Mouse (Mus musculus): ENCODE measurements around the gene Slc2a6.

Gene Slc2a6

DNA sequence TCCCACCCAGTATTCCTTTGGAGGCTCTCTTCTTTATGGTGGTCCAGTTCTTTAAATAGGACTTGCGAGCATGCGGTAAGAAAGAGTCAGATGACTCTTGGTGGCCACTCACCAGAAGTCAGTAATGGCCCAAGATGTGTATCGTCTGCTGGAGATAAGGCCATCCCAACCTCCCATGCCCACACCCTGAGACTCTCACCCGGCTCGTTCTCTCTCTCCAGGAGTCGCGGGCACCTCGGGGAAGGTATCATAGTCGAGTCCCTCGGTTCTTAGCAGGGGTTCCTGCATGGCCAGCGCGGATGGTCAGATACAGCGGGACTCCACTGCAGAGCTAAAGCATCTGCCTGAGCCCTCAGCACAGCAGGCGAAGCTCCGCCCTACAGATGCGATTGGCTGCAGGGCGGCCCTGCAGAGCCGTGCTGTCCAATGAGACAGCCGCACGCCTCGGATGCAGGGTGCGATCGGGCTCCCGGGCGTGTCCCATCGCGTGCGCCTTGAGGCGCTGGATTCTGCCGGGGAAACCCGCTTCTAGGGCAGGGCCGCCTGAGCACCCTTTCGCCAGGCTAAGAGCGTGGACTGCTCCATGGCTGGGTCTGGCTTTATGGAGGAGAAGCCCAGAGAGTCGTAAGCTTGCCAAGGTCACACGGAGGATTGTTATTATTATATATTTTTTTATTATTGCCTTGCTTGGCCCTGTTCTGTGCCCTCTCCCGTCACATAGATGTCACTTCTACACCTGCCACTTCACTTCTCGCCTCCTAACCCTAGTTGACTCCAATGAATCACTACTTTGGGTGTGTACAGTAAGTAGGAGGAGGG, at the start of gene Slc2a6:
Slc2a6 (minus strand) TSS at position 381 of the 819 bp plus-strand sequence.
- peak; percentile 90 for DNase-seq (ENCODE audit: low read depth, low spot score)

DNA sequence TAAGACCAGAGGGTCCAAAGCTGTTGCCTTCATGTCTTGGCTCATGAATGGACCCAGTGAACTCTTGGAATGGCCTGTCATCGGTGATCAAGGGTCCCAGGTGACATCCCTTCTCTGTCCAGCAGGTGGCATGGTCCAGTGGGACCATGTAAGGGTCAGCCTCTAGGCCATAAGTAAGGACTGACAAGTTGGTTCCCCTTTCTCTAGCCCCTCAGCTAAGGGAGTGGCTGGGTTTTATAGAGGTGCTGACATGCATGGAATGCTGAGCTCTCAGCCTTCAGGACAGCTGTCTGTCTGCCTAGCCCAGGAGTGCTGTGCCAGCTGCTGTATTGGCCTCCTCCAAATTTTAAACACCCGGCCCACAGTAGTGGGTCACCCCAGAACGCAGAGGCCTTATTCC, 47.7 kb upstream of the Slc2a6 start:
- DNase-seq (ENCODE audit: low read depth, low spot score): no peak

DNA sequence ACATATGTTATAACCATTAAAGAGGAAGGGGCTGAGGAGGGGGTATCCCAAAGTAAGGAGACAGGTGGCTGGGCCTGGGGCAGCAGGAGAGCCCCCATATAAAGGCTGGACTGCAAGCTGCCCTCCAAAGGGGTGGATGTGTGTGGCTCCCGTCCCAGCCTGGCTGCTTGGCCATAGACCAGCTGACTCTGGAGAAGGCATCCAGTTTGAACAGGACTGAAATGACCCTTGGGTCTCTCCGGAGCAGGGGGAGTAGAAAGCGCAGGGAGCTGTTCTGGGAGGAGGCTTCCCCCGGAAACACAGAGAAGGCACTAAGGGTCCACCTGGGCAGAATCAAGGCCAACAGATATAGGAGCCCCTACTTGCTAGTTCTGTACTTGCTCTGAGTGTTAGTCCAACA, 47.0 kb upstream of the Slc2a6 start:
- DNase-seq (ENCODE audit: low read depth, low spot score): no peak

DNA sequence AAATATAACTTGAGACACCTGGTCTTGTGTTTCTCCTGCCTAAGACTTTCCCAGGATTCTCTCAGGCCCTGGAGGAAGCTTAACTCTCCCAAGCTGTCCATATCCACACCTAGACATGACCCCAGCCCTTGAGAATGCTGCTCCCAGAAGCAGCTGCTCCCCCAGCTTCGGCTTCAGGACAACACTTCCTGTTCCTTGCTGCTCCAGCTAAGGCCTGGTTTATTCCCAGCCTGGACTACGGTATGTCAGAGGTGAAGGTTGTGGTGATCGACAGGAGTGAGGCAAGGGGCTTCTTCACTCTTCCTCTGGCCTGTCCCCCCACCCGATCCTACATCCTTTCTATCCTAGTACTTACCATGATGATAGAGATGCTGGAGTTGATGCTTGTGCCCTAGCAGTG, 45.6 kb upstream of the Slc2a6 start:
- DNase-seq (ENCODE audit: low read depth, low spot score): no peak

DNA sequence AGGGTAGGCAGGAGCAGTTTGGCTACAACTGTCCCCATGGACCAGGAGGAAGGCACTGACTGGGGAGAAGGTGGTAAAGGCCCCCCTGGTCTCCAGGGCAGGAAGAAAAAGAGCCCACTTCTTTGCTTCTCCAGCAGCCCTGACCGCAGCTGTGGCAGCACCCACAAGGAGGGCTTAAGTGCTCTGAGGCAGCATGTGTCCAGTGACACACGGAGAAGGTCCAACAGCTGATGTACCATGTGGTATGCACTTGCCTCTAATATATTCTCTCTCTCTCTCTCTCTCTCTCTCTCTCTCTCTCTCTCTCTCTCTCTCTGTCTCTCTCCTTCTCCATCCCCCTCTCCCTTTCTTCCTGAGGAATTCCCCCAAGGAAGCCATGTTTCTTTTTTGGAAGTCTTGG, 44.2 kb upstream of the Slc2a6 start, which contains the start of gene Mymk:
Mymk (minus strand) TSS at position 202 of the 400 bp plus-strand sequence.
- DNase-seq (ENCODE audit: low read depth, low spot score): no peak

DNA sequence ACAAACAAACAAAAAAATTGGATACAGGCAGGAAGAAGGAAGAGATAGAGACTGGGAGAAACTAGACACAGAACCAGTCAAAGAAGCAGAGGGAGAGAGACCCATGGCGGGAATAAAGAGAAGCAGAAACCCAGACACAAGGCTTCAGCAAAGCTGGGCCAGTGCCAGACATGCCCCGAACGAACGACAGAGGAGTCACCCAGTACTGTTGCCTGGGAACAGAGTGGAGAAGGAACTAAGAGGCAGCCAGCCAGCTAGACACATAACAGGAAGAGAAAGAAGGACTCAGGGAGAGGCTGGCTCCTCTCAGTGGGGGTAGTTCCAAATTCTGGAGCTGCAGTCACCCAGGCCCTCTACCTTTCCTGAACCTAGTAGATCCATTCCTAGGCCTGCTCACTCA, 43.3 kb upstream of the Slc2a6 start:
- DNase-seq (ENCODE audit: low read depth, low spot score): peak; percentile 87

DNA sequence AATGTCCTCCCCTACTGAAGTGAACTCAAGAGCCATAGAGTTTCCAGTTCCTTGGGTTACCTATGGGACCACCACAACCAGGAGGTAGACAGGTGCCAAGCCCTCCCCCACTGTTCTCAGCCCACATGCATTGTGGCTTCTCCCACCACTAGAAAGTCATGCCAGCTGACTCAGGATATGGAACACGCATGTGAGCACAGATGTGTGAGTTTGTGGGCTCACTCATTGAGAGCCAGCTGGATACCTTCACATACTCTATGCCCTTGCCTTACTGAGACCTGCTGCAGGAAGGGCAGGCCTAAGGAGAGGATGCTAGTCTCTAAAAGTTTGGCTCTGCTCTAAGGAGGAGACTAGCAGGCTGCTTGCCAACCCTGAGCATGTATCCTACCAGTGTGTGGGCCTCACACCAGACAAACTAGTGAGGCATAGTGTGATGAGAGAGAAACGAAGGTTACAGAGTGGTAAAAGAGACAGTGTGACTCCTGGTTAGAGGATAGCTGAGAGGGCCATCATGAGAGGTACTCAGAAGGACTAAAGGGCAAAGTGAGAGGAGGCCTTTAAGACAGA, 42.5 kb upstream of the Slc2a6 start:
- no peak for DNase-seq (ENCODE audit: low read depth, low spot score)

DNA sequence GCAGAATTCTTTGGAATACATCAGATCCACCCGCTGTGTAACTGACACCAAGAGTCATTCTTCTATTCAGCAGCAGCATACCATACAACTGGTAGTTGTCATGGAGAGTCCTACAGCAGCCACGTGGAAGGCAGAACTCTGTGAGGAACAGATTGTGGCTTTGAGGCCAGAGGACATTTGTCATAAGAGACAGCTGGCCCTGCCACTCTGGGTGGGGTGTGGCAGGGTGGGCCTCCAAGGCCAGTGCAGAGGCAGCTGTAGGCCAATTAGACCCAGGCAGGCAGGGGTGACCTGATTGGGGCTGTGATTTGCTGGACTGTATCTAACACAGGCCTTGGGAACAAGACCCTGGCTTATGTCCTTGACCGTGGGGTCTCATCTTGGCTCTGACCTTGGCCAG, 41.8 kb upstream of the Slc2a6 start:
- no peak for DNase-seq (ENCODE audit: low read depth, low spot score)

DNA sequence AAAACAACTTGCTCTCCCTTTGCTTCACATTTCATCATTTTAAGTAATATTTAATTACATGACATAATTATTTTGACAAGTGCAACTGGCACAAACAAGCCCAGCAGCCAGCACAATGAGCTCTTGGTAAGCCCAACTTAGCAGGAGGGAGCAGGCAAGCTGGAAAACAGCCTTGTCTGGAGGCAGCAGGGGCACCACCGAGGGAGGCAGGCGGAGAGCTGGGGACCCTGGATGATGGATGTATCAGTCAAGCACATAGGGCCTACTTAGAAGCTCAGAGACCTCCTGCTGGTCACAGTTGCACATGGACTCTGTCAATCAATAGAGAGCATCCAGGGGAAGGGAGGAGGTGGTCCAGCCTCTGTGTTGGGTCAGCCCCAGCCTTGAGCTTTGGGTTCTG, 40.2 kb upstream of the Slc2a6 start:
- DNase-seq (ENCODE audit: low read depth, low spot score): no peak

DNA sequence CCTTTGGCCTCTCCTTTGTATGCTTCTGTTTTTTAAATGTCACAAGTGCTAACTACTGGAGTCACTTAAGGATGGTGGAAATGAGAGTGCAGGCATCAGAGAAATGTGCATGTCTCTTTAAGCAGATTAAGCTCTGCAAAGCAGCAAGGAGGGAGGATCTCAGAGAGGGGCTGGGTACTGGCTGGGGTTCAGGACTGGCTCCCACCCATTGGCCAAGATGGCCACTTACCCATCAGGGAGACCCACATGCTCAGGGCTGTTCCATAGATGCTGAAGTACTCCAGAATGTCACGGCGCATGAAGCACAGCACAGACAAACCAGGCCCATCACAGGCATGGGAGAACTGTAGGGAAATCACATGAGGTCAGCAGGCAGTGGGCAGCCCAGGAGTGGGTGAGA, 39.3 kb upstream of the Slc2a6 start:
- no peak for DNase-seq (ENCODE audit: low read depth, low spot score)

DNA sequence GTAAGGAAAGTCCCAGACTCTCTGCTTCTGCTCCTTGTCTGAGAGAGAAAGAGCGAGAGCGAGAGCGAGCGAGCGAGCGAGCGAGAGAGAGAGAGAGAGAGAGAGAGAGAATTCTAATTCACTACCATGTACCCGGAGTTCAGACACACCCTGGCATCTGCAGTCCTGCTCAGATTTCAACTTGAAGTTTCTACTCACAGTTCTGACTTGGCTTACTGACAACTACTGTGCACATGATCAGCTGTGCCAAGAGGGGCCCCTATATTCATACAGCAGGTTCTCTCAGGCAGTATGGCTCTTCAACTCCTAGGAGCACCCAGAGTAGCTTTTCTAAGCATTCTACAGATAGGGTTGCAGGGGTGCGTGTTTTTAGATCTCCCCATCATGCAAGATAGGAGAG, 31.4 kb upstream of the Slc2a6 start:
- DNase-seq (ENCODE audit: low read depth, low spot score): no peak

DNA sequence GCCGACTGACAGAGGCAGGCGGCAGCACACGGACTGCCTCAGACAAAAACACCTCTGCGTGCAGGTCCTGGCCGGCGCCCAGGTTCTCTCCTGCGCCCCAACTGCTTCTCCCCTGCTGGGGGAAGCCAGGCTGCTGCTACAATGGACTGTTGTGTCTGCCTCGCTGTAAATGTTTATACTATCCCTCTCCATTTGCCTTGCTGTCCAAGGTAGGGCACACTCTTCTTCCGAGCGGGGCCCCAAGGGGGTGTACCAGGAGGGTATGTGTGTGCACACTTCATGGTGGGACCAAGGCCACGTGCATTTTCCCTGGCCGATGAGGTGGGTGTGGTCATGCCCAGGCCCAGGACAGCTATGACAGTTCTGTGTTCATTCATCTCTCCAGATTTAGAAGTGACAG, 31.0 kb upstream of the Slc2a6 start:
- no peak for DNase-seq (ENCODE audit: low read depth, low spot score)

DNA sequence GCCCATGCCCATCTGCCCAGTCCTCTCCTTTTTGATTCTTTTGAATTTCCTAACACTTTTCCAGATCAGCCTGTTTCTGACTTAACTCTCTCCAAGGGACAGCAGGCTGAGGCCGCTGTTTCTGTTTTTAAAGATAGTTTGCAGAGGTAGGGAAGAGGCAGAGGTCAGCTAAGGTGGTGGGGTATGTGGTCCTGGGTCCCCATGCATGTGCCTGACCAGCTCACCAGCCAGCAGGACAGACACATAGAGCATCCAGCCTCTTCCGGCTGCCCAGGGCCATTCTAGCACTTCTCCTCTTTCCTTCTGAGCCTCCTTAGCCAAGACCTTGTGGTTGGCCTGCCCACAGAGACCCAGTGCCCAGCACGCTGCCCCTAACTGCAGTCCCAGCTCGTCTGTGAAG, 30.5 kb upstream of the Slc2a6 start:
- no peak for DNase-seq (ENCODE audit: low read depth, low spot score)

DNA sequence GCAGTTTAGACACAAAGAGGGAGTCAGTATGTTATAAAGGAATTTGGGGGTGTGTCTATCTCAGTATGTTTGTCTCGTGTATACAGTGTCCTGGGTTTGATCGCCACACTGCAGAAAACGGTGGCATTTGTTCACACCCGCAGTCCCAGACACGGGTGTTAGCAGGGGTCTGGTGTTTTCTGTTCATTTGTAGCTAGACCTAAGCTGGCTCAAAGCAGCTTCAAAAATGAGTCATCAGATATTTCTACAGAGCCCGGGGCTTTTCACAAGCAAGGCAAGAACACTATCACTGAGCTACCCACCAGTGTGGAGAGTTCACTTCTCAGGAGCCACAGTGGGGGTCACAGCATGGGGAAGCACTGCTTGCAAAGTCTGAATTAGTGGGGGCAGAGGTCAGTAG, 21.6 kb upstream of the Slc2a6 start:
- DNase-seq (ENCODE audit: low read depth, low spot score): no peak

DNA sequence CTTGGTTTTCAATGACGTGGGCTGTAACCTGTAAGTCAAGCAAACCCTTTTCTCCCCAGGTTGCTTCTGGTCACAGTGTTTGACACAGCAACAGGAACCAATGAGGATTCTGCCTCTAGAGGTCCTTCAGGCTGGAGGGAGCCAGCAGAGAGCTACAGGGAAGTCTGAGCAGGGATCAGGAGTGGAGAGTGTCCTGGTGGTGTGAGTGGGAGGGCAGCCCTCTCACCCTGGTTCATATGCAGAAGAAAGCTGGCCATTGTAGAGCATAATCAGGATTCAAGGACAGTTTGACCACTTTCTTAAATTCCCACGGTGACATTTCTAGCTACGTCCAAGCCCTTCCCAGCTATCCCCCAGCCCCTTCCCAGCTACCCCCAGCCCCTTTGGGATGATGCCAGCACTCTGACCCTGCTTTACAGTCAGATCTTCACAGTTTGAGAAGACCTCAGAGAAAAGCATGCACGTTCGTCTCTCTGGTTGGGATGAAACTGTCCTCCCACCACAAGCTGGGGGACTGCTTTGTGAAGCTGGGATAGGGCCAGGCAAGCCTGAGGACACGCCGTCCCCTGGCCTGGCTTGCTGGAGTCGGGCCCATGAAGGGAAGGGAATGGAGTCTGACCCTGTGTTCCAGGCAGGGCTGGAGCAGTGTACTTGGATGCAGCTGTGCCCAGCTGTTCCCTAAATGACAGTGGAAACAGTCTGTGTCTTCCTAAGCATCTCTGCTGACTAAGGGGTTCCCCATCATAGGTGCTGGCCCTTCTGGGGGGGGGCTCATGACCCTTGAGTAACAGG, 18.4 kb upstream of the Slc2a6 start:
- DNase-seq (ENCODE audit: low read depth, low spot score): no peak

DNA sequence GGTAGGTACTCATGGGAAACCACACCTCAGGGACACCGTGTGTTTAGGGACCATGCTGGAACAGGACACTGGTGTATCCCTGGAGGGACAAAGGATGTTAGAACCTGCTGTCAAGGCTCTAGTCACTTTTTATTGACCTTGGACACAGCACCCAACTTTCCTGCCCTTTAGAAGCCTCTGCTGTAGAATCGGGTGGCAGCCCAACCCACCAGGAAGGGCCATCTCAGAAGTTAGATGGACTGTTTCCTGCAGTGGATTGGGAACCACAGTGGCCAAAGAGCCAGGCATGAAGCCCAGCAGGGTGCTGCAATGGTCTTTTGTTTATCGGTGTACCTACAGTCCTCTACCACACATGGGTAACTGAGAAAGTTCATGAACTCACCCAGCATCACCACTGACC, 16.8 kb upstream of the Slc2a6 start:
- DNase-seq (ENCODE audit: low read depth, low spot score): no peak

DNA sequence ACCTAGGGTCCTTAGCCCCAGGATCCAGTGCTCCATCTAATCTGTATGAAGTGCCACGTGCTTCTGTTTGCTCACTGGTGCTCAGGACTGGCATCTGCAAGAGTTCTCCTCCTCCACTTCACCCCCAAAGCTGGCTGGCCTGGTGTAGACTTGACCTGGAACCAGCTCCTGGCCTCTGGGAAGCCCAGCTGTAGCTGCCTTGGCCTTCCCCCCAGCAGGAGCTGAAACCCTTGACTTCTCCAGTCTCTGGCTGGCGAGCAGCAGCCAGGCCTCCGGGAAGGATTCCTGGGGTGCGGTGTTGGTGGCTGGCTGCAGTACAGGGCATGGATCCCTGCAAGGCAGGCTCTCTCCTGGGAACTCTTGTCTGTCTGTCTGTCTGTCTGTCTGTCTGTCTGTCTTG, 16.4 kb upstream of the Slc2a6 start:
- no peak for DNase-seq (ENCODE audit: low read depth, low spot score)

DNA sequence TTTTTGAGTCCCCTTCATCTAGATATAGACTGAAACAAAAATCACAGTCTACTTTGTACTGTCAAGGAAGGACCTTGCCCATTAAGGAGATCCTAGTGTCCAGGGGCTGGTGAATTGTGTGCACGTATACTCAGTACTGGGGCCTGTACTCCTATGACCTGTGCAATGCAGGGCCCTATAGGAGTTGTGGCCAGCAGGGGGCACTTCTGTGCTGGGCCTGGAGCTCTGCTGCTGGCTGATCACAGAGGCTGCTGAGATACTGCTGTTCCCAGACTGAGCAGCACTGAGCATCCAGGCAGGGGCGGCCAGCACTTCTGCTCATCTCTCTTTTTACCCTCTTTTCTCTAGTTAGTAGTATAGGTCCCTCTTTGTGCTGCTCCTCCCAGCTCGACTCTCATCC, 15.7 kb upstream of the Slc2a6 start:
- peak; percentile 58 for DNase-seq (ENCODE audit: low read depth, low spot score)

DNA sequence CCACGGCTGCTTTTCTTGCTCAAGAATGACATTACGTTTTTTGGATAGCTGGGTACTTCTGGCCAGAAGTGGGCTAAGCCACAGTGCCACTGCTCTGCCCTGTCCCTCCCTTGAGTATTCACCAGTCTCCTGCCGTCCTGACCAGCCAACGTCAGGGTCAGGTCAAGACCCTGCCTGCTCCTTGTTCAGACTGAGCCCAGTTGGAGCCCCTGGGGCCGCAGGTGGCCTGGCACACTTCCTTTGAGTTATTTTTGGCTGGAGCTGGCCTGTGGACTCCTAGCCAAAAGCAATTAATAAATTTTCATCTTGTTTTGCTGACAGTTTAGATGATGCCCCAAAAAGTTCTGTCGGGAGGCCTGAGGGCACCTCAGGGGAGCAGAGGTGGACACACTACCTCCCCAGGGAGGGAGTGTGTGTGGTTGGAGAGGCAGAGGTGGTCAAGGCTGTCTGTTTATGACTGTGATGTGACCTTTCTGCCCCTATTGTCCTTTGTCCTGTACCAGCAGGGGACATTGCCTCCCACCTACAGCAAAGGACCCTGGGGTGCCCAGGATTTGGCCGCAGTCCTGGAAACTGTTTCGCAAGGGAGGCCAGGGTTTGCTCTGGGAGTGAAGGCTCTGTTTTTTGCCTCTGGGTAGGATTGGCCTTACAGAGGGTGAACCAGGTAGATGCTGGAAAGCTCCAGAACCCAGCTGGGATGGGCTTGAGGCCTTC, 14.5 kb upstream of the Slc2a6 start:
- DNase-seq (ENCODE audit: low read depth, low spot score): no peak

DNA sequence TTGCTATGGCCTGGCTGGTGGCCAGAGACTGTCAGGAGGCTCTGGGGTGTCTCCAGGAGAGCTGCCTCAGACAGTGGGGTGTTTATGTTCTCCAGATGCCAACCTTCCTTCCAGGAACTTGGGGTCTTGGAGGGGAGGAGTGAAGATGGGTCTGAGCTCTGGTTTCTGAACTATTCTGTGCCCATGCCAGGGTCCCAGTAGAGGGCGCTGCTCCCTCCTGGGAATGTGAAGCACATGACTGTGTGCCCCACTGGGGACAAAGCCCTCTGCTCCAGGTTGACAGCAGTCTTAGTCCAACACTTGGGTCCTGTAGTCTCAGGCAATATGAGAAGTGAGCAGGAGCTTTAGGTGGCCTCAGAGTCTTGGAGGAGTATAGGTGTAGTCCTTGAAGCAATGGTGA, 11.5 kb upstream of the Slc2a6 start:
- DNase-seq (ENCODE audit: low read depth, low spot score): no peak

DNA sequence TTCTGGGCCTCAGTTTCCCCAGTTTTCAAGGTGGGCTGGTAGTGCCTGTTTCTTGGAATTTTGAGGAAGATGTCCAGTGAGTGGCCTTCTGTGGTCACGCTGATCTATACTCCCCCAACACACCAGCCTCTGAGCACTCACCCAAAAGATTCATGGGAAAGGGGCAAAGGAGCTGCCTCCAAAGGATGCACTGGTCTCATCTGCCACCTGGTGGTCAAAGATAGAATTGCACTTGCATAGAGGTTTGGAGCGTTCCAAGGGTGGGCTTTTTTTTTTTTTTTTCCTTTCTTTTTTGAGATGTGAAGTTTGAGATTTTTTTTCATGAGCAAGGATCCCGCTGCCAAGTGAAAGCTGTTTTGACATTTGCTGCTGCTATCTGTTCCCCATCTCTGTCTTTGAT, 10.8 kb upstream of the Slc2a6 start:
- no peak for DNase-seq (ENCODE audit: low read depth, low spot score)

DNA sequence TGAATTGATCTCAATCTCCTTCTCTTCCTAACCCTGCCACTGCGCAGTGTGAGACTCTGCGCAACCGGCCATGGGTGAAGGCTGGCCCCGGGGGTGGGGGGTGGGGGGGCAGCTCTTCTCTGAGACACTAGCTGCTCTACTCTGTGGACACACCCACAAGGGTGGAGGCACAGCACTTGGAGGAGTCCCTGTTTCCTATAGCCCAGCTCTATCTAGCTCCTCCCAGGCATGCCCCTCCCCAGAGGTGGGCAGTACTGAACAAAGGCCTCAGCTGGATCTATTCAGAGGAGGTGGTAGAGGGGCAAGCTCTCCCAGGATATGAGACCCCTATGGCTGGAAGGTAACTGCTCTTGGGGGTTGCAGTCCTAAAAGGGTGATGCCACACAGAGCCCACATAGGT, 9.2 kb upstream of the Slc2a6 start:
- DNase-seq (ENCODE audit: low read depth, low spot score): no peak

All from telencephalon, adult 2 months (tissue).